Mouse (Mus musculus) intestine, embryonic 14.5 days (tissue): ENCODE data around the gene Ipo4. TPM values are rescaled to one million over a fixed set of nuclear protein-coding genes. Genes with fewer than 3 reads are reported as not detected.

Experiments used
- ATAC-seq: fragments of 200-750 bp; cut with Nextera tagmentation; replicated peaks from 2 replicates; pipeline ENCODE4 v1.8.0; 2017; ENCODE audit warnings: low read depth, moderate number of reproducible peaks, moderate TSS enrichment, moderate library complexity; ENCODE audit not compliant: low FRiP score, low TSS enrichment
- DNase-seq: peaks from one replicate; pipeline ENCODE4 v3.0.0-alpha.2; 2018; ENCODE audit warnings: low spot score
- H3K27ac ChIP-seq: fragments of 300-500 bp; sonication (generic); 2 replicates; pipeline ENCODE4 v1.5.1; 2014; ENCODE audit warnings: low read depth, mild to moderate bottlenecking, control low read depth
- H3K27me3 ChIP-seq: fragments of 300-500 bp; sonication (generic); replicated peaks from 2 replicates; pipeline ENCODE4 v1.6.1; 2014; ENCODE audit warnings: low read length, control low read depth; ENCODE audit not compliant: control insufficient read depth, insufficient read depth
- H3K36me3 ChIP-seq: fragments of 300-500 bp; sonication (generic); 2 replicates; pipeline ENCODE4 v1.6.1; 2014; ENCODE audit warnings: low read length, control low read depth; ENCODE audit not compliant: control insufficient read depth, insufficient read depth
- H3K4me1 ChIP-seq: fragments of 300-500 bp; sonication (generic); replicated peaks from 2 replicates; pipeline ENCODE4 v1.6.1; 2014; ENCODE audit warnings: low read length, control low read depth, mixed read lengths; ENCODE audit not compliant: control insufficient read depth, insufficient read depth
- H3K4me2 ChIP-seq: fragments of 300-500 bp; sonication (generic); 2 replicates; pipeline ENCODE4 v1.6.1; 2014; ENCODE audit warnings: low read length
- H3K4me3 ChIP-seq: fragments of 300-500 bp; sonication (generic); 2 replicates; pipeline ENCODE4 v1.5.1; 2014; ENCODE audit warnings: low read depth, low read length, control low read depth, mixed read lengths
- H3K9ac ChIP-seq: fragments of 300-500 bp; sonication (generic); 2 replicates; pipeline ENCODE4 v1.6.1; 2014; ENCODE audit warnings: mild to moderate bottlenecking, low read length
- H3K9me3 ChIP-seq: fragments of 300-500 bp; sonication (generic); 2 replicates; pipeline ENCODE4 v1.6.1; 2016; ENCODE audit warnings: low read length, control low read depth; ENCODE audit not compliant: control insufficient read depth
- WGBS: fragments of 180-500 bp; shearing (Covaris S2); extraction: QIAGEN DNeasy Blood & Tissue Kit; methylation state at CpG from one replicate; pipeline ENCODE4 v1.1.7; 2014; 5-methylcytosine and 5-hydroxymethylcytosine counted together
- polyA plus RNA-seq: library from polyadenylated mRNA; unstranded; fragments of >200 nt; fragmentation: Nextera tagmentation; extraction: Ambion mirVana; gene quantifications from 2 replicates; pipeline ENCODE4 v1.2.1, GENCODE M21; 2014

Gene Ipo4
- polyA plus RNA-seq, result 93.6 and 95.7 TPM in 2 replicates

- peak within 1 kb of the TSS; percentile 81 for H3K4me2 ChIP-seq
- no peak within 1 kb of the TSS for H3K27ac ChIP-seq
- peaks cover 3% of the 10 kb centered on the region; the same call in 1 of the 2 replicates for H3K4me1 ChIP-seq
- peaks cover 78% of the 10 kb centered on the region for H3K36me3 ChIP-seq
- peak within 1 kb of the TSS; percentile 58 for H3K9ac ChIP-seq
- H3K9me3 ChIP-seq, result no peaks in the 10 kb centered on the region
- WGBS, result 2% methylated on average over 27 of the region's 33 CpGs
- no peaks in the 10 kb centered on the region for H3K27me3 ChIP-seq
- peak within 1 kb of the TSS; percentile 66 for H3K4me3 ChIP-seq
- peak; percentile 91 for DNase-seq
- ATAC-seq, result peak; percentile 80
Observed at GRCm38 (mm10) chr14:55635523-55636007, at the start of gene Ipo4. TSS of gene Ipo4 (minus strand) at chr14:55635957.

GRCm38 (mm10) chr14:55682118-55682493, 46.3 kb upstream of the Ipo4 start:
- WGBS, result 12% methylated on average over 3 of the region's 3 CpGs
- DNase-seq (no peak), ATAC-seq (peak; percentile 13)
- Histone ChIP-seq H3K4me3 (peak overlapping the region; percentile 76), H3K9me3 (no peaks in the 10 kb centered on the region), H3K27ac (no peak overlapping the region; the same call in 1 of the 2 replicates), H3K9ac (peak overlapping the region; percentile 29; the same call in 1 of the 2 replicates), H3K27me3 (no peaks in the 10 kb centered on the region), H3K4me2 (peak overlapping the region; percentile 62), H3K4me1 (peaks cover 8% of the 10 kb centered on the region; the same call in 1 of the 2 replicates), H3K36me3 (peaks cover 35% of the 10 kb centered on the region)

- peak within 1 kb of the TSS; percentile 76 for H3K4me3 ChIP-seq
- under 1% methylated on average over 64 of the region's 66 CpGs for WGBS
- H3K27me3 ChIP-seq, result no peaks in the 10 kb centered on the region
- ATAC-seq (peak; percentile 98), DNase-seq (peak; percentile 98)
- H3K9me3 ChIP-seq, result no peaks in the 10 kb centered on the region
- H3K9ac ChIP-seq, result peak within 1 kb of the TSS; percentile 63
- peaks cover 8% of the 10 kb centered on the region; the same call in 1 of the 2 replicates for H3K4me1 ChIP-seq
- H3K27ac ChIP-seq, result peak within 1 kb of the TSS; percentile 81
- H3K36me3 ChIP-seq, result peaks cover 42% of the 10 kb centered on the region
- H3K4me2 ChIP-seq, result peak within 1 kb of the TSS; percentile 62
Observed at GRCm38 (mm10) chr14:55681160-55682117, 45.7 kb upstream of the Ipo4 start, which contains the start of gene Tinf2. TSS of gene Tinf2 (minus strand) at chr14:55681820.

GRCm38 (mm10) chr14:55677615-55678014, 41.9 kb upstream of the Ipo4 start:
- 85% methylated on average over 4 of the region's 4 CpGs for WGBS
- H3K36me3 ChIP-seq, result peaks cover 59% of the 10 kb centered on the region
- no peak for ATAC-seq

GRCm38 (mm10) chr14:55672741-55673060, 36.9 kb upstream of the Ipo4 start:
- 73% methylated on average over 7 of the region's 7 CpGs for WGBS
- Histone ChIP-seq H3K27me3 (no peaks in the 10 kb centered on the region), H3K9ac (peak overlapping the region; percentile 56), H3K4me2 (peak overlapping the region; percentile 88), H3K9me3 (no peaks in the 10 kb centered on the region), H3K36me3 (peaks cover 44% of the 10 kb centered on the region), H3K4me3 (peak overlapping the region; percentile 96), H3K4me1 (peaks cover 17% of the 10 kb centered on the region; the same call in 1 of the 2 replicates), H3K27ac (peak overlapping the region; percentile 73)
- DNase-seq (no peak), ATAC-seq (no peak)

More at GRCm38 (mm10) chr14:55677615-55678014, 41.9 kb upstream of the Ipo4 start:
- no peak overlapping the region for H3K9ac ChIP-seq
- H3K4me3 ChIP-seq, result no peak overlapping the region
- no peak for DNase-seq
- peaks cover 13% of the 10 kb centered on the region; the same call in 1 of the 2 replicates for H3K4me1 ChIP-seq
- H3K4me2 ChIP-seq, result no peak overlapping the region
- H3K9me3 ChIP-seq, result no peaks in the 10 kb centered on the region
- no peak overlapping the region for H3K27ac ChIP-seq
- no peaks in the 10 kb centered on the region for H3K27me3 ChIP-seq

- H3K27ac ChIP-seq, result peak within 1 kb of the TSS; percentile 73
- H3K4me2 ChIP-seq, result peak within 1 kb of the TSS; percentile 96
- no peaks in the 10 kb centered on the region for H3K9me3 ChIP-seq
- peak; percentile 95 for ATAC-seq
- under 1% methylated on average over 38 of the region's 38 CpGs for WGBS
- peak within 1 kb of the TSS; percentile 96 for H3K4me3 ChIP-seq
- H3K36me3 ChIP-seq, result peaks cover 38% of the 10 kb centered on the region
- H3K4me1 ChIP-seq, result peaks cover 17% of the 10 kb centered on the region; the same call in 1 of the 2 replicates
- H3K27me3 ChIP-seq, result no peaks in the 10 kb centered on the region
- DNase-seq, result peak; percentile 98
- peak within 1 kb of the TSS; percentile 80 for H3K9ac ChIP-seq
Observed at GRCm38 (mm10) chr14:55671833-55672740, 36.3 kb upstream of the Ipo4 start, which contains the start of the genes Gmpr2 and Nedd8. TSS of gene Gmpr2 (plus strand) at chr14:55671941. TSS of gene Nedd8 (minus strand) at chr14:55672124.

GRCm38 (mm10) chr14:55671486-55671832, 35.7 kb upstream of the Ipo4 start:
- H3K9me3 ChIP-seq, result no peaks in the 10 kb centered on the region
- no peak for DNase-seq
- peak overlapping the region; percentile 96 for H3K4me2 ChIP-seq
- peak overlapping the region; percentile 96 for H3K4me3 ChIP-seq
- no peaks in the 10 kb centered on the region for H3K27me3 ChIP-seq
- peak overlapping the region; percentile 80 for H3K9ac ChIP-seq
- ATAC-seq, result peak; percentile 9; the same call in 1 of the 2 replicates
- H3K27ac ChIP-seq, result peak overlapping the region; percentile 73
- peaks cover 17% of the 10 kb centered on the region; the same call in 1 of the 2 replicates for H3K4me1 ChIP-seq
- peaks cover 34% of the 10 kb centered on the region for H3K36me3 ChIP-seq
- 0% methylated on average over 12 of the region's 12 CpGs for WGBS

- no peak for DNase-seq
- 47% methylated on average over 2 of the region's 2 CpGs for WGBS
- H3K27me3 ChIP-seq, result no peaks in the 10 kb centered on the region
- H3K9me3 ChIP-seq, result no peaks in the 10 kb centered on the region
- peaks cover 5% of the 10 kb centered on the region; the same call in 1 of the 2 replicates for H3K4me1 ChIP-seq
- no peak overlapping the region; the same call in 1 of the 2 replicates for H3K27ac ChIP-seq
- H3K9ac ChIP-seq, result no peak overlapping the region
- 0 out of 2 replicates have a peak overlapping the region, but pooled peaks have one; percentile 88 for H3K4me3 ChIP-seq
- peaks cover 47% of the 10 kb centered on the region for H3K36me3 ChIP-seq
- peak overlapping the region; percentile 62 for H3K4me2 ChIP-seq
- ATAC-seq, result no peak
Observed at GRCm38 (mm10) chr14:55660636-55661035, 24.9 kb upstream of the Ipo4 start.
